Mouse (Mus musculus) kidney, adult 18-20 months (tissue): ENCODE data around the gene Gm49396.

Experiments used
- DNase-seq: peaks from one replicate; pipeline ENCODE4 v3.0.0; 2021

The Gm49396 gene

DNA sequence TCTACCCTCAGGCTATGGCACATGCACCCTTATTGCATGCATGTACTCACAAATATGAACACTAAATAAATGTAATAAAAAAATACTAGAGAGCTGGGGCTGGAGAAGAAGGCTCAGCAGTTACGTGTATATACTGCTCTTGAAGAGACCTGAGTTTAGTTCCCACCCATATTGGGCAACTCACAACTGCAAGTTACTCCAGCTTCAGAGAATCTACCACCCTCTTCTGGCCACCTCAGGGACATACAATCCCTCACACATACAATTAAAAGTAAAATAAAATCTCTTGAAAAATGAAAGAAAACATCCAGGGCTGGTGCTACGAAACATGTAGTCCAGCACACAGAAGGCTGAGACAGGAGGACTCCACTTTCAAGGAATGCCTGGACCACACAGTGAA, 51.3 kb downstream of the Gm49396 start:
- no peak for DNase-seq

DNA sequence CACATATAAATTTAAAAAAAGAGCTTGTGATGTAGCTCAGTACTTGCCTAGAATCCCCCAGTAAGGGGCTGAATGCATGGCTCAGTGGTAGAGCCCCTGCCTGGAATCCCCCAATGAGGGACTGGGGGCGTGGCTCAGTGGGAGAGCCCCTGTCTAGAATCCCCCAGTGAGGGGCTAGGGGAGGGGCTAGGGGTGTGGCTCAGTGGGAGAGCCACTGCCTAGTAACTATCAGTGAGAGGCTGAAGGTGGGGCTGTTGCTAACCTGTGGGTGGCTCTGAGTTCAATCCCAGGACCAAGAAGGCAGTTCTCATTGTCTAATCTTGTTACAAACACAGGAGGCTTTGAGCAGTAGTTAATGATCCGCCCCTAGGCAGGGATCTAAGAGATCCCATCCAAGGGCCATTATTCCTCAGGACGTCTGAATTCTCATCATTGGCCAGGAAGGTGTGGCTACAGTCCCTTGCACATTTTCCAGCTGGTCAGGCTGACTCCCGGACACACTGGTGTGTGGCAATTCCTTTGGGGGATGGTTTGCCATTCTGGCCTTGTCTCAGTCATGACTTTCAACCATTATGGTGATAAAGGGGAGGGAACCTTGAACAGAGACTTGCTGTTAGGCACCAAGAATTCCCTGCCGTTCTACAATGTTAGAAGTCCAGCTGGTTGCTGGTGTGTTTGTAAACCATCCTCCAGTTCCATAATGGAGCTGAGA, 52.1 kb downstream of the Gm49396 start:
- DNase-seq, result no peak
